Mouse (Mus musculus) T-helper 2 cell (primary cell): Measurements from ENCODE around the gene Smg9.

Source experiments
- in situ Hi-C: fragments of 300-600 bp; cut with MboI, MseI; formaldehyde crosslinking; loops from one replicate; pipeline ENCODE4 v1.15.1; 2025; ENCODE audit warnings: high pct_unique_total_duplicates

Gene Smg9

GRCm38 (mm10) chr7:24399256-24400081 is at the start of gene Smg9:
TSS of gene Smg9 (plus strand) at chr7:24399619.
- in situ Hi-C loops: no loop called here

GRCm38 (mm10) chr7:24355646-24356045 is 43.8 kb upstream of the Smg9 start:
- in situ Hi-C loops: loop anchor here (5.0 kb wide), 1 partner anchor 388 kb away; no protein-coding TSS in a partner anchor

GRCm38 (mm10) chr7:24356081-24356480 is 43.3 kb upstream of the Smg9 start:
- in situ Hi-C loops: loop anchor here (5.0 kb wide), 1 partner anchor 389 kb away; no protein-coding TSS in a partner anchor

- in situ Hi-C loops: loop anchor here (5.0 kb wide), 1 partner anchor 391 kb away; no protein-coding TSS in a partner anchor
Observed at GRCm38 (mm10) chr7:24357899-24358298, 41.5 kb upstream of the Smg9 start.

- in situ Hi-C loops: loop anchor here (5.0 kb wide), 1 partner anchor 392 kb away; no protein-coding TSS in a partner anchor
Observed at GRCm38 (mm10) chr7:24359269-24359668, 40.1 kb upstream of the Smg9 start.

- in situ Hi-C loops: no loop called here
Observed at GRCm38 (mm10) chr7:24361001-24361400, 38.4 kb upstream of the Smg9 start.

GRCm38 (mm10) chr7:24363228-24363627 is 36.2 kb upstream of the Smg9 start:
- in situ Hi-C loops: no loop called here

GRCm38 (mm10) chr7:24364827-24365226 is 34.6 kb upstream of the Smg9 start:
- in situ Hi-C loops: no loop called here

- in situ Hi-C loops: no loop called here
Observed at GRCm38 (mm10) chr7:24365258-24366014, 34.0 kb upstream of the Smg9 start.

GRCm38 (mm10) chr7:24366716-24367632 is 32.4 kb upstream of the Smg9 start:
- in situ Hi-C loops: no loop called here

GRCm38 (mm10) chr7:24368226-24368625 is 31.2 kb upstream of the Smg9 start:
- in situ Hi-C loops: no loop called here

- in situ Hi-C loops: no loop called here
Observed at GRCm38 (mm10) chr7:24368946-24369345, 30.5 kb upstream of the Smg9 start.

- in situ Hi-C loops: no loop called here
Observed at GRCm38 (mm10) chr7:24369731-24370541, 29.5 kb upstream of the Smg9 start, which contains the start of gene Kcnn4. TSS of gene Kcnn4 (plus strand) at chr7:24370263.

- in situ Hi-C loops: no loop called here
Observed at GRCm38 (mm10) chr7:24371012-24371808, 28.2 kb upstream of the Smg9 start.

GRCm38 (mm10) chr7:24371809-24372145 is 27.6 kb upstream of the Smg9 start:
- in situ Hi-C loops: no loop called here

- in situ Hi-C loops: no loop called here
Observed at GRCm38 (mm10) chr7:24372300-24372699, 27.1 kb upstream of the Smg9 start.

GRCm38 (mm10) chr7:24372786-24373185 is 26.6 kb upstream of the Smg9 start:
- in situ Hi-C loops: no loop called here

- in situ Hi-C loops: no loop called here
Observed at GRCm38 (mm10) chr7:24373538-24374379, 25.7 kb upstream of the Smg9 start.

- in situ Hi-C loops: loop anchor here (5.0 kb wide), 1 partner anchor 294 kb away; the partner anchor contains the start of gene Zfp180
Observed at GRCm38 (mm10) chr7:24376456-24376855, 23.0 kb upstream of the Smg9 start.
